Mouse (Mus musculus) WW6 (cell line): ENCODE results near the gene Arx.

Experiments used
- DNase-seq: peaks from one replicate; pipeline ENCODE4 v3.0.0-alpha.2; 2013; ENCODE audit warnings: low read depth, low spot score

The Arx gene

GRCm38 (mm10) chrX:93286291-93286893, at the start of gene Arx:
Arx (plus strand) TSS chrX:93286445.
- no peak for DNase-seq

GRCm38 (mm10) chrX:93251329-93251728, 34.9 kb upstream of the Arx start:
- no peak for DNase-seq

- no peak for DNase-seq
These were observed 10.6 kb upstream of the Arx start for GRCm38 (mm10) chrX:93275689-93276088.

- DNase-seq = no peak
These were observed 6.3 kb upstream of the Arx start for GRCm38 (mm10) chrX:93279940-93280339.

- no peak for DNase-seq
These were observed 5.1 kb upstream of the Arx start for GRCm38 (mm10) chrX:93281028-93281723.

DNA sequence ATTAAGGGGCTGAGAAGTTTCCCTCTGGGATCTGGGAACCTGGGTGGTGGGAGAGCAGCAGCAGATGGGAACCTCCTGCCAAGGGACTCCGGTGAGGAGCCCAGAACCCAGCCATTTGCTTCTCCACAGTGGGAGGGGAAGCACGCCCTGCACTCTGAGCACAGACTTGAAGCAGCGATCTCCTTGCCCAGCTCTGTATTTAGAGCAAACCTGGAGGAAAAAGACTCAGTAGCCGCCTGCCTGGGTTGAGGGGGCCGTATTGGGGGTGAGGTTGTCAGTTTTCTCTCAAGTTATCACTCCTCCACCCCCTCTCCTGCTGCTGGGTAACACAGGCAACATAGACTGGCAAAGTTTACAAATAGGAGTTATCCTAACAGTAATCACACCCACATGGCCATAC, 4.5 kb upstream of the Arx start:
- DNase-seq = no peak

DNA sequence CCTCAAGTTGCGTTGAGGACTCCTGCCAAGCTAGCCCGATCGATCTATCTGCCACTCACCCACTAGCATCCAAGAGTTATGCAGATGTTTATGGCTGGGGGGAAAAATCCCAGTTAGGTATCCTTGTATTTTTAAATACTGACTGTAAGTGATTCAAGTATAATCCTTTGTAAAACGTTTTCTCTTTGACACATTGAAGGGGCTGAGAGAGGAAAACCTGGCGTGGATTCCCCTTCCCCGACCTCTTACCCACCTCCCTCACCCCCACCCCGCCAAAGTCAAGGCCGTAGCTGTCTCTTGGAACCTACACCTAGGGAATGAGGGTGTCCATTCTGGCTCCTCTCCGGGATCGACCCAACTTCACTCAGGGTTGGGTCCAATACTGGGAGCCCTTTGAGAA, 1.2 kb upstream of the Arx start:
- no peak for DNase-seq

- no peak for DNase-seq
These were observed 2.1 kb downstream of the Arx start for GRCm38 (mm10) chrX:93288339-93288738.

GRCm38 (mm10) chrX:93289076-93289475, 2.8 kb downstream of the Arx start:
- no peak for DNase-seq

DNA sequence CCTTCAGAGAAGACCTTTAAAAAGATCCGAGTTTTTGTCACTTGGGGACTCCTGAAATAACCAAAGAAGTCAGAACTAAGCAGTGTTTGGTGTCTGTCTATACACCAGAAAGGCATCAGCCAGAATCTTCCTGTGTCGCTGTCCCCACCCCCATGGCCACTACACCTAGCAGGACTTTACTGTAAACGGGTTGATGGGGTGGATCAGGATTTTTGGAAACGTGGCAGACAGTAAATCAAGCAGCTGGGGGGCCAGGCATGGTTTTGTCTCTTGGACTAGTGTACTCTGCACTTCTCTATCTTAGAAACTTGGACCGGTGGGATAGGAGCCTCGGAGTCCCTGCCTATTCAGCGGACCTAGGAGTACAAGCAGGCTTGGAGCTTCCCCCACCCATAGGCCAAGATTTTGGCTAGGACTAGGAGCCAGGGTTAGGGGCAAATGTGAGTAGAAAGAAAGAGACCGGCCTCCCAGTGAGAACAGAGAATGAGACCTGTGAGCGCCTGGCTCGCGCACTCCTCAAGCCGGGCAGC, 3.7 kb downstream of the Arx start:
- no peak for DNase-seq

- DNase-seq = no peak
These were observed 5.8 kb downstream of the Arx start for GRCm38 (mm10) chrX:93292031-93292430.

GRCm38 (mm10) chrX:93294736-93295490, 8.7 kb downstream of the Arx start:
- DNase-seq = no peak

DNA sequence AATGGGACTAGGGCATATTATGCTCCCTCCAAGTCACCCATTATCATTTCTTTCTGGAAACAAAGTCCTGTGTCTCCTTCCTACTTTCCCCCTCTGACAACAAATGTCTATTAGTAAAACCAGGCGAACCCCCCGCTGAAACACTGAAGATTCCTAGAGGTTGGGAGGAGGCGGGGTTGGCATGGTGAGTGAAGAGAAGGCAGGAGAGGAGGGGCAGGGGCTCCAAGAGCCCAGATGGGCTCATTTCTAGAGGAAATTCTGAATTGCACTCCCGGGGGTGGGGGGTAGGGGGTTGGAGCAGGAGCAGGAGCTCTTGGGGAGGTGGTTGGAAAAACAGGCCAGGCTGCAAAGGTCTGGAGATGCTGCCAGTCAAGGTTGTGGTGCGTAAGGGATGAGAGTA, 9.6 kb downstream of the Arx start:
- DNase-seq = no peak

GRCm38 (mm10) chrX:93297001-93297441, 10.8 kb downstream of the Arx start:
- DNase-seq = no peak

- no peak for DNase-seq
These were observed 12.9 kb downstream of the Arx start for GRCm38 (mm10) chrX:93299046-93299626.

DNA sequence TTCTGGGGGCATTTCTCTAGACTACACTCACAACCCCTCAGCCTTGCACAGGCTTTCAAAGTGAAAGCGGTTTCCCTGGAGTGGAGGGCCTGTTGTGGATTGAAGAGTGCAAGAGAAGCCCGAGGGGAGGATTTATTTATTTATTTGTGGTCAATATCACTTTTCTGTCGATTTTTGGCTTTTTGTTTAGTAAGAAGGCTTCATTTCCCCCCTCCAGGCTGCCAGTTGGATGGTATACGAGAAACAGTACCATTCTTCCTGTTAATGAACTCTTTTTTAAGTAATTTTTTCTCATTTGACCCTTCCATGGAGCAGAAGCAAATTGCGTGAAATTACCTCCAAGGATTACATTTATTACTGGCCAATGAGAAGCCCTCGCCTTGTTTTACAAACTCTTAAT, 13.5 kb downstream of the Arx start:
- no peak for DNase-seq

- DNase-seq = no peak
These were observed 14.1 kb downstream of the Arx start for GRCm38 (mm10) chrX:93300183-93300815.

- no peak for DNase-seq
These were observed 15.6 kb downstream of the Arx start for GRCm38 (mm10) chrX:93301798-93302197.

GRCm38 (mm10) chrX:93305780-93306179, 19.5 kb downstream of the Arx start:
- no peak for DNase-seq

DNA sequence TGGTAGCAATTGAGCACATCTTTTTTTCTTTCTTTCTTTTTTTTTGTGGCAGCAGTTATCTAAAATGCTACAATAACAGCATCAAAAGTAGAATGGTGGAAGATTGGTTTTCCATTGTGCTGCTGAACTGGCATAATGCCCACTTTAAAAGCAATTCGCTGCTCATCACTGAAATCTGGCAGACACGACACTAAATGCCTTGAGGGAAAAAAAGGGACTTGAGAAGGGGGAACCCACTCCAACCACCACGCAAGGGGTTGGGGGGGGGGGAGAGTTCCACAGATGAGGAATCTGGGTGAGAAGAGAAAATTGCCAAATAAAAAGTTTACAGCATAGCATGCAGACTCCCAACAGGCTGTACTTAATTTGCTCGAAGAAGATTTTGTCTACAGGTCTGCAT, 31.3 kb downstream of the Arx start:
- DNase-seq = no peak

- no peak for DNase-seq
These were observed 33.7 kb downstream of the Arx start for GRCm38 (mm10) chrX:93319979-93320378.

GRCm38 (mm10) chrX:93321336-93321735, 35.1 kb downstream of the Arx start:
- DNase-seq = no peak
